12 mouse cellular contexts compared by ENCODE assay signal in genomic region chr14:73174091-73174995, GRCm38 (mm10). TPM values are rescaled to one million over a fixed set of nuclear protein-coding genes. Genes with fewer than 3 reads are reported as not detected.
DNase-seq lines count a peak whose midpoint lies in the region; TF ChIP-seq lines count a peak whose summit lies in the region.
"Had no signal": no experiment of that assay in that cellular context is flagged by ENCODE, and none has a peak within 500 bp of the region (broad histone marks: within the 10 kb centered on the region; RNA-seq: fewer than 3 reads in every experiment).

No protein-coding gene starts in this region.

- no peak for TF ChIP-seq CTCF in bone marrow macrophage, adult 2 months (IDR thresholded peaks at IDR 0.05; ENCODE audit: low read depth, low read length)
- no peak for TF ChIP-seq CTCF in layer of hippocampus, adult 2 months (conservative IDR thresholded peaks at IDR 0.05)

- peak; percentile 34 for DNase-seq in kidney, postnatal 14 days
- DNase-seq in kidney, postnatal 36 days = no peak
- peak; percentile 15 for DNase-seq in NIH3T3 (ENCODE audit: low read depth)
- peak; percentile 62 for DNase-seq in layer of hippocampus, adult 2 months (ENCODE audit: low spot score in 2 of 2)
- DNase-seq in urinary bladder, adult 2 months (ENCODE audit: low spot score) = no peak
- DNase-seq in cerebellum, adult 11-12 months = no peak
- DNase-seq: cerebellum, postnatal 36 days; heart, postnatal 36 days; right cerebral cortex, postnatal 4 days had no signal

- no peak overlapping the region for H3K4me3 ChIP-seq in bone marrow macrophage, adult 2 months (ENCODE audit: insufficient read depth, low read length)
- no peak overlapping the region for H3K4me3 ChIP-seq in layer of hippocampus, adult 2 months
- H3K4me3 ChIP-seq: limb, embryonic 13.5 days; stomach, embryonic 15.5 days had no signal

- peak overlapping the region; percentile 99 for H3K27ac ChIP-seq in bone marrow macrophage, adult 2 months (ENCODE audit: insufficient read depth, low read depth, low read length)
- H3K27ac ChIP-seq in layer of hippocampus, adult 2 months = peak overlapping the region; percentile 86
- H3K27ac ChIP-seq: limb, embryonic 13.5 days; stomach, embryonic 15.5 days had no signal

- TF ChIP-seq POLR2A in bone marrow macrophage, adult 2 months (IDR thresholded peaks at IDR 0.05; ENCODE audit: borderline replicate concordance, low read depth, low read length) = no peak

- H3K4me1 ChIP-seq in bone marrow macrophage, adult 2 months (ENCODE audit: control insufficient read depth, insufficient read depth, low read length) = peaks cover 86% of the 10 kb centered on the region
- H3K4me1 ChIP-seq: stomach, embryonic 15.5 days had no signal

RNA-seq across cellular contexts. Expression of gene Rcbtb2, which starts 51.5 kb away (rescaled TPM):
- 371 and 386 TPM in 2 replicates for polyA plus RNA-seq in bone marrow macrophage, adult 2 months (2012; ENCODE audit: insufficient read depth, insufficient read length, missing spikeins)
- total RNA-seq in layer of hippocampus, adult 2 months (2021) = 10 to 100 TPM; 29.0 to 34.8 TPM
- polyA plus RNA-seq in urinary bladder, adult 2 months (2012; rRNA removed) = 41.3 and 47.1 TPM in 2 replicates

Comparison
In these comparisons a context has a peak if more than half of its experiments do, and no peak if none do; other contexts are left out.
1. DNase-seq: peak in kidney, postnatal 14 days (single experiment), NIH3T3 (single experiment) and layer of hippocampus, adult 2 months (2 of 2); none in kidney, postnatal 36 days (0 of 2), urinary bladder, adult 2 months (single experiment) and cerebellum, adult 11-12 months (single experiment).